Mouse (Mus musculus) neural tube, embryonic 11.5 days (tissue): ENCODE measurements at regions not wholly inside any gene's neighbourhood (a gene's known extent, or its start where the extent isn't known, plus 50 kb on each side); places are given as distances from the start of the nearest gene placed in this dataset.

Source experiments
- ATAC-seq: fragments of 200-750 bp; cut with Nextera tagmentation; 2 replicates; pipeline ENCODE4 v1.8.0; 2017; ENCODE audit warnings: moderate number of reproducible peaks, mild to moderate bottlenecking, moderate TSS enrichment, moderate library complexity; ENCODE audit not compliant: insufficient read depth, low FRiP score, low TSS enrichment
- DNase-seq: peaks from one replicate; pipeline ENCODE4 v3.0.0-alpha.2; 2015; ENCODE audit warnings: low spot score
- H3K27ac ChIP-seq: fragments of 300-500 bp; sonication (generic); 2 replicates; pipeline ENCODE4 v1.5.1; 2014; ENCODE audit warnings: low read depth, mild to moderate bottlenecking, low read length
- H3K27me3 ChIP-seq: fragments of 300-500 bp; sonication (generic); 2 replicates; pipeline ENCODE4 v1.6.1; 2014; ENCODE audit warnings: mild to moderate bottlenecking, low read length, mixed read lengths; ENCODE audit not compliant: control insufficient read depth, insufficient read depth
- H3K36me3 ChIP-seq: fragments of 300-500 bp; sonication (generic); 2 replicates; pipeline ENCODE4 v1.6.1; 2014; ENCODE audit warnings: mild to moderate bottlenecking, low read length, moderate library complexity, mixed read lengths; ENCODE audit not compliant: control insufficient read depth, insufficient read depth
- H3K4me1 ChIP-seq: fragments of 300-500 bp; sonication (generic); 2 replicates; pipeline ENCODE4 v1.6.1; 2014; ENCODE audit warnings: low read length, mixed read lengths; ENCODE audit not compliant: control insufficient read depth, insufficient read depth
- H3K4me2 ChIP-seq: fragments of 300-500 bp; sonication (generic); 2 replicates; pipeline ENCODE4 v1.6.1; 2014; ENCODE audit warnings: low read depth, mild to moderate bottlenecking, moderate library complexity
- H3K4me3 ChIP-seq: fragments of 300-500 bp; sonication (generic); 2 replicates; pipeline ENCODE4 v1.5.1; 2014; ENCODE audit warnings: low read depth, low read length
- H3K9ac ChIP-seq: fragments of 300-500 bp; sonication (generic); 2 replicates; pipeline ENCODE4 v1.6.1; 2014; ENCODE audit warnings: mild to moderate bottlenecking, low read length
- H3K9me3 ChIP-seq: fragments of 300-500 bp; sonication (generic); 2 replicates; pipeline ENCODE4 v1.6.1; 2016; ENCODE audit warnings: low read length; ENCODE audit not compliant: control insufficient read depth
- WGBS: fragments of 180-500 bp; shearing (Covaris S2); extraction: QIAGEN DNeasy Blood & Tissue Kit; methylation state at CpG from one replicate; pipeline ENCODE4 v1.1.7; 2014; 5-methylcytosine and 5-hydroxymethylcytosine counted together

DNA sequence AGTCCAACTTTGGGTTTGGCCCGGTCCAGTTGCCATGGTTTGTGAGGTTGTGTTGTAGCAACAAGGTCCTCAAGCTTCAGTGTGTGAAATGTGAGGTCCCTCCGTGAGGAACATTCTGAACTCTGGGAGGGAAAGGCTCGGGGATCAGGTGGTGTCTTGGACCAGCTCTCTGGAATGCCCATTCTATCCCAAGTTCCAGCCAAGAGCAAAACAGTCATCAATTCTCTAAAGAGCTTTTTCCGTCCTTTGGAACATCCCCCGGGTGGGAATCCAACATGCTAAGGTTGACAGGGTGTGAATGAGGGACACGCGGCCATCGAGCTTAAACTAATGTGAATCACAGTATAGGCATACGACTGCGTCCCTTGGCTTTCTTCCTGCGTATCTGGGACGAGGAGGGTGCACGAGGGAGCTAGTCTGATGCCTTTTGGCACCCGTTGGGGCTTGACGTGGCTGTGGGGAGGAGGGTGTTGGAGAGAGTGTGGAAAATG is 145.4 kb downstream of the Tmx1 start:
- no peak overlapping the region for H3K4me3 ChIP-seq
- no peaks in the 10 kb centered on the region for H3K9me3 ChIP-seq
- no peaks in the 10 kb centered on the region for H3K4me1 ChIP-seq
- ATAC-seq (no peak), DNase-seq (no peak)
- H3K9ac ChIP-seq, result no peak overlapping the region
- H3K36me3 ChIP-seq, result no peaks in the 10 kb centered on the region
- no peak overlapping the region for H3K27ac ChIP-seq
- no peaks in the 10 kb centered on the region for H3K27me3 ChIP-seq
- WGBS, result 89% methylated on average over 15 of the region's 15 CpGs
- no peak overlapping the region for H3K4me2 ChIP-seq

DNA sequence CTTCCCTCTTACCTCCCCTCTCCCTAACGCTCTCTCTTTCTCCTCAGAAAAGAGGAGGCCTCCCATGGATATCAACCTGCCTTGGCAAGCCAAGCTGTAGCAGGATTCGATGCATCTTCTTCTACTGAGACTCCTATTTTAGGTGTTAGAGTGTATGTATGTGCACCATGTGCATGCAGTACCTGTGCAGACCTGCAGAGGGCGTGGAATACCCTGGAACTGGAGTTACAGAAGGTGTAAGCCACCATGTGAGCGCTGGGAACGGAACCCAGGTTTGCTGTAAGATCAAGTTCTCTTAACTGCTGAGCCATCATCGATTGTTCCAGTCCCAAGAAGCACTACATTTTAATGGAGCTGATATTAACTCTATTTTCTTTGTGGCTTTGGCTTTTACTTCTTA is 146.8 kb downstream of the Tmx1 start:
- ATAC-seq, result no peak
- H3K36me3 ChIP-seq, result no peaks in the 10 kb centered on the region
- H3K27ac ChIP-seq, result no peak overlapping the region
- H3K4me1 ChIP-seq, result no peaks in the 10 kb centered on the region
- no peaks in the 10 kb centered on the region for H3K27me3 ChIP-seq
- no peak for DNase-seq
- no peaks in the 10 kb centered on the region for H3K9me3 ChIP-seq
- no peak overlapping the region for H3K4me2 ChIP-seq
- 84% methylated on average over 6 of the region's 6 CpGs for WGBS
- H3K9ac ChIP-seq, result no peak overlapping the region
- no peak overlapping the region for H3K4me3 ChIP-seq

DNA sequence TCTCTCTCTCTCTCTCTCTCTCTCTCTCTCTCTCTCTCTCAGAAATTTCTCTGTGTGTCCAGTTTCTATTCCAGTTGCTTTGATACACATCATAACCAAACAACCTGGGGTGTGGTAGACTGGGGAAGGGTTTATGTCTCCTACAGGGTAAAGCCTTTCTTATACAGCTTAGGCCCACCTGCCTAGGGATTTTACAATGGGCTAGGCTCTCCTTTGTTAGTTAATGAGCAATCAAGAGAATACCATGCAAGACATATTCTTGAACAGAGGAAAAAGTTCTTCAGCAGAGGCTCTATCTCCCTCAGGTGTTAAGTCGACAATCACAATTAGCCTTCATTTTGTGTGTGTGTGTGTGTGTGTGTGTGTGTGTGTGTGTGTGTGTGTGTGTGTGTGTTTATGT is 151.0 kb downstream of the Tmx1 start:
- 83% methylated on average over 1 of the region's 1 CpGs for WGBS
- no peak overlapping the region for H3K27ac ChIP-seq
- H3K9ac ChIP-seq, result no peak overlapping the region
- no peaks in the 10 kb centered on the region for H3K9me3 ChIP-seq
- no peak for ATAC-seq
- no peak overlapping the region for H3K4me3 ChIP-seq
- no peaks in the 10 kb centered on the region for H3K4me1 ChIP-seq
- H3K36me3 ChIP-seq, result no peaks in the 10 kb centered on the region
- no peak overlapping the region for H3K4me2 ChIP-seq
- no peaks in the 10 kb centered on the region for H3K27me3 ChIP-seq
- DNase-seq, result no peak

DNA sequence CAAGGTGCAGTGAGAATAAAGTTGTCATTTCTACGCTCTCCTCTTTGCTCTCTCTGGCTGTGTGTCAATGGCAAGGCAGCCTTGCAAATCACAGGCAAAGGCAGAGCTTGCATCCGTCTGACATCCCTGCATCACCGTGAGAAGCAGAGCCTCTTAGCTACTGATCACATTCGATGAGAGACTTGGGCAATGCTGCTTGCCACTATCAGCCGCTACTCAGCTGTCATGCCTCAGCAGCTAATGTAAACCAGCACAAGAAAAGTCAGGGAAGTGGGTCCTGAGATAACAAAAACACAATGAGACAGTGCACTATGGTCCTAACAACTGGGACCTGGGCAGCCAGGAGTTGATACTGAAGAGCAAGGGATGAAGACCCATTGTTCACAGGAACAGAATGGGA is 155.8 kb downstream of the Tmx1 start:
- Histone ChIP-seq H3K27me3 (no peaks in the 10 kb centered on the region), H3K4me3 (no peak overlapping the region), H3K36me3 (no peaks in the 10 kb centered on the region), H3K27ac (no peak overlapping the region), H3K4me1 (no peaks in the 10 kb centered on the region), H3K9ac (no peak overlapping the region), H3K9me3 (no peaks in the 10 kb centered on the region), H3K4me2 (no peak overlapping the region)
- 81% methylated on average over 5 of the region's 5 CpGs for WGBS
- no peak for ATAC-seq
- no peak for DNase-seq

DNA sequence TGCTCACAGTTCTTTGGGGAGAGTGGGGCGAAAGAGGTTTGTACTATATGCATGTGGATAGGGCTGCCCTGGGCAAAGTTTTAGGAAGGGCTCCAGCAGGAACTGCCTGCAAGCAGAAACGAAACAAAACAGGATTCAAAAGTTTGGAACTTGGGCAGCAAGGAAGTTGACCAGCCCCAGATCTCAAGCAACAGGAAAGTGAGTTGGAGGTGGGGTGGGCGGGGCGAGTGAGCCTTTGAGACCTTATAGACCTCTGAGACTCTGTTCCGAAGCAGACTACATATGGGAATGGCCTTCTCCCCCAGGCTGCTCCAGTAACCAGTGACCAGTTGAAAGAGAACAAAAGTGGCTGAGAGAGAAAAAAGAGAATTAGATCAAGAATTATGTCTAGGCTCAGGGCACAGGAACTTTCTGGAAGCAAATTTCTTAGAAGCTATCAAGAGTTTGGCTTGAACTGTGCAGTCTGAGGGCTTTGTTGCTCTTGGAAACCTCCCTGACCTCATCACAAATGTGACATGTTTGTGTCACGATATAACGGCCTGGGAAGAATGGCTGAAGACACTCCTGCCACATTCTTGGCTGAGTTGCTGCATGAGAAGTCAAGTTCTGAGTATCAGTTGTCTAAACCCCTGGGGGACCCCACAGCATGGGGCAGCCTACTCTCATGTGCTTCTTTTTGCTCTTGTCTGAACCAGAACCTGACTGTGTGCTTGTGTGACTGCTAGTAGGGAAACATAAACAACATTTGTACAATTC is 156.4 kb downstream of the Tmx1 start:
- WGBS, result 79% methylated on average over 7 of the region's 7 CpGs
- DNase-seq, result no peak
- no peak overlapping the region for H3K27ac ChIP-seq

DNA sequence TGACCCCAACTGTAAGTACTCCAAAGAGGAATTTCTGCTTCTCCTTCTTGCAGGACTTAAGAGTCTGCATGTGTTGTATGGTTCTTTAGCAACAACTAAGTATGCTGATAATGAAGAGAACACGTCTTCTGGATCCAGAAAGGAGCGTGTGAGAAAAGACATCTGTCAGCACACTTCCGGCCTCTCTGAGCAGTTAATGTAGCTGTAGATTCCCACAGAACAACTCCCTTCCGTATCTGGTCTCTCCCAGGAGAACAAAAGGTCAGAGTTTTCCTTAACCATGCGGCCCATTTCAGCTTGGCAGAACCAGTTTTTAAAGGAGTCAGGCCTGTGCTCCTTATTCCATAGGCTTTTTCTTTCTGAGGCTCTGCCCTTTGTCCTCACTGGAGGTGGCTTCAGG is 159.0 kb downstream of the Tmx1 start:
- Histone ChIP-seq H3K9me3 (no peaks in the 10 kb centered on the region), H3K36me3 (no peaks in the 10 kb centered on the region), H3K4me2 (no peak overlapping the region), H3K4me1 (no peaks in the 10 kb centered on the region), H3K27ac (no peak overlapping the region), H3K27me3 (no peaks in the 10 kb centered on the region), H3K4me3 (no peak overlapping the region), H3K9ac (no peak overlapping the region)
- DNase-seq (no peak), ATAC-seq (no peak)
- 85% methylated on average over 5 of the region's 5 CpGs for WGBS

More for the DNA sequence above, 156.4 kb downstream of the Tmx1 start:
- Histone ChIP-seq H3K4me1 (no peaks in the 10 kb centered on the region), H3K4me3 (no peak overlapping the region), H3K36me3 (no peaks in the 10 kb centered on the region), H3K9me3 (no peaks in the 10 kb centered on the region), H3K9ac (no peak overlapping the region), H3K4me2 (no peak overlapping the region), H3K27me3 (no peaks in the 10 kb centered on the region)
- no peak for ATAC-seq

DNA sequence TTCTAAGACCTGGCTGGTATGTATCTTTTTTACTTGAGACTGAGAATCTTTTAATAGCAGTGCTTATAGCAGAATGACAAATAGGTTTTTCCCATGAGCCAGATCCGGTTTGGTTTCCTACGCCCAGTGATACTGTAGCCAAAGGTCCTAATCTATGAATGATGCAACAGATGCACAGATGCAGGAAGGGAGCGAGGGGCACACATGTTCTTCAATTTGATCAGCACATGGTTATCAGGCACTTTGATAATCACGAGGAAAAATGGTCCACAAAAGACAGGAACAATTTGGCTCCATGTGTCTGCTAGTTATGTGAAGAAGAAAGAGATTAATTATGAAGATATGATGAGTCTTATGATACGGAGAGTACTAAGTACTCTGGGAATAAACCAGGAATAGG is 160.3 kb downstream of the Tmx1 start:
- DNase-seq (no peak), ATAC-seq (no peak)
- no peaks in the 10 kb centered on the region for H3K27me3 ChIP-seq

DNA sequence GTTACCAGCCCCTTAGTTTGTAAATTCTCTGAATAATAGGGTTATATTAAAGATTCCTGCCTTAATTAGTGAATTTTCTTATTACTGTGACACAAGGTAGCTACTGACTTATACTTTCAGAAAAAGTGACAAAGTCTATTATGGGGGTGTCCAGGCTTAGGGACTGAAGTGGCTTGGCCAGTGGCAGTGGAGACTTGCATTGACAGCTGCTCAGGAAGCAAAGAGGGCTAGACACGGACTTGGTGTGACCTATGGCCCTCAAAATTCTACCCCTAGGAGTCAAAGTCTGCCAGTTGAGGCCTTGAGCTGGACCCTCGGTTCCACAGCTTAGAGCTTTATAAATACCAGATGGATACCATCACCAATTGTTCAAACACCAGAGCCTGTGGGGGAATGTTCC is 161.2 kb downstream of the Tmx1 start:
- Histone ChIP-seq H3K4me3 (no peak overlapping the region), H3K9me3 (no peaks in the 10 kb centered on the region), H3K4me2 (no peak overlapping the region), H3K27ac (no peak overlapping the region), H3K9ac (no peak overlapping the region), H3K4me1 (no peaks in the 10 kb centered on the region), H3K27me3 (no peaks in the 10 kb centered on the region), H3K36me3 (no peaks in the 10 kb centered on the region)
- no peak for ATAC-seq
- WGBS, result 83% methylated on average over 2 of the region's 2 CpGs
- no peak for DNase-seq

More for the DNA sequence above, 160.3 kb downstream of the Tmx1 start:
- WGBS, result 82% methylated on average over 5 of the region's 5 CpGs
- H3K4me1 ChIP-seq, result no peaks in the 10 kb centered on the region
- no peak overlapping the region for H3K4me2 ChIP-seq
- H3K4me3 ChIP-seq, result no peak overlapping the region
- no peak overlapping the region for H3K9ac ChIP-seq
- no peaks in the 10 kb centered on the region for H3K36me3 ChIP-seq
- no peaks in the 10 kb centered on the region for H3K9me3 ChIP-seq
- no peak overlapping the region for H3K27ac ChIP-seq

DNA sequence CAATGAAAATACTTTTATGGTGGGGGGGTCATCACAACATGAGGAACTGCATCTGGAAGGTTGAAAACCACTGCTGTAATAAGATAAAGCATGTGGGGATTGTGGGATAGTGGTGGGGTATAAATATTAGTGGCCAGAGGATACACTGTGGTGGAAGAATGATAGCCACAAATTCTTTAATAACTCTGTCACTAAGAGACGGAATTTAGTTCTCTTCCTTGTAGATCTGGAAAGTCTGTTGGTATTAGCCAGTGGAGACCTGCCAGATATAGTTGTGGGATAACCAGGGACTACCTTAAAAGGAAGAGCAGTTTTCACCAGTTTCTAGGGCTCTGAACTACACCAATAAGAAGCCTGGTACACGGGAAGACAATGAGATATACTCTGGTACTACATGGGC is 161.8 kb downstream of the Tmx1 start:
- no peak overlapping the region for H3K4me3 ChIP-seq
- H3K36me3 ChIP-seq, result no peaks in the 10 kb centered on the region
- DNase-seq, result no peak
- 88% methylated on average over 2 of the region's 2 CpGs for WGBS
- no peak overlapping the region for H3K9ac ChIP-seq
- ATAC-seq, result no peak
- H3K4me2 ChIP-seq, result no peak overlapping the region
- no peak overlapping the region for H3K27ac ChIP-seq
- H3K27me3 ChIP-seq, result no peaks in the 10 kb centered on the region
- no peaks in the 10 kb centered on the region for H3K9me3 ChIP-seq
- H3K4me1 ChIP-seq, result no peaks in the 10 kb centered on the region
